Mouse (Mus musculus) spleen, embryonic (tissue): ENCODE measurements around the gene Gm7257.

ENCODE experiments used
- CTCF ChIA-PET: fragments of 350-600 bp; sonication (Branson Sonifier 250); formaldehyde crosslinking; loops from one replicate; lab custom pipeline; 2022; lab: Charles Lee

Gene Gm7257

GRCm38 (mm10) chr9:36431584-36431983 lies at the start of gene Gm7257:
Gm7257 (plus strand) TSS chr9:36431884.
- CTCF ChIA-PET, result no interaction called here

GRCm38 (mm10) chr9:36402991-36403390 lies 28.7 kb upstream of the Gm7257 start:
- CTCF ChIA-PET, result no interaction called here

- CTCF ChIA-PET, result no interaction called here
Observed at GRCm38 (mm10) chr9:36435051-36435764, 3.5 kb downstream of the Gm7257 start.

GRCm38 (mm10) chr9:36475338-36475737 lies 43.7 kb downstream of the Gm7257 start, which contains the start of gene Gm9513:
Gm9513 (plus strand) TSS chr9:36475638.
- CTCF ChIA-PET, result no interaction called here
